Mouse (Mus musculus): ENCODE results near the gene Bud13.

Bud13 gene

DNA sequence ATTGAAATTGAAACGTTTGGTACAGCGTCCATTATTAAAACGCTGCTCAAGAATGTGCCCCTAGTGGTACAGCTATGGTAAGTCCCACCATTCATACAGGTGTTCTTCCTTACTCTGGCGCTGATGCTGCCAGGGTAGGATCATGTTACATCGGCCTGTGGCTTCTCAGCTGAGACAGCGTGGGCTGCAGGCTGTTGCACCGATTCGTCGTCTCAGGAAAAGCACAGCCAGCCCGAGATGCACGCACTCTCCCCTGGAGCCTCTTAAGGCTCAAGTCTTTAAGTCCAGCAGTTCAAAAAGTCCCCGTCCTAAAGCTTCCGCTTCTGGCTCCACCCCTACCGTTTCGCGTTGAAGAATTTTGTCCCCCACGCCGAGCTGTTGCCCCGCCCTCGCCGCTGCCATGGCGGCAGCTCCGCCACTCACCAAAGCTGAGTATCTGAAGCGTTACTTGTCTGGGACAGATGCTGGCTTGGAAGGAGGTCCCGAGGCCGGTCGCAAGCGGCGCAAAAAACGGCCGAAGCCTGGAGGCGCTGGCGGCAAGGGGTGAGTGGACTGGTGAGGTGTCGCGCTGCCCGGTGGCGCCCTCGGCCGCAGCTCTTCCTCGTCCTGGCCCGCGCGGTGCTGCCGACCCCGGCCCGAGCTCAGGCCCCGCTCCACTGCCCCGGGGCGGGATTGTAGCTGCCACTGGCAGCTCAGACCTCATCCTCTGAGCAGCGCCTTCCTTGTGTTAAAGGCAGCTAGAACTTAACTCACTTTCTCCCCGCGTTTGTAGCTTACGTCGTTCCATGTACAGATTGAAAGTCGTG lies at the start of gene Bud13:
Bud13 (plus strand) TSS at position 378 of the 806 bp plus-strand sequence.
- ChIA-PET POLR2A (interaction anchor here (0.5 to 4.0 kb wide), 46 partner anchors 9 to 933 kb away, joined by 3 to 36 read pairs (median 4); partner anchors contain the start of genes Zpr1 (in 4 of the 4), Pafah1b2 (in 2 of the 4), Sik3 (in 2 of the 4) and Apoc3 (in 1 of the 4)), CTCF (interaction anchor here (0.5 to 3.7 kb wide), 41 partner anchors 8 to 436 kb away, joined by 3 to 41 read pairs (median 4); partner anchors contain the start of genes Zpr1 (in 2 of the 4), Pafah1b2 (in 1 of the 4), Pcsk7 (in 1 of the 4) and Rnf214 (in 1 of the 4))

DNA sequence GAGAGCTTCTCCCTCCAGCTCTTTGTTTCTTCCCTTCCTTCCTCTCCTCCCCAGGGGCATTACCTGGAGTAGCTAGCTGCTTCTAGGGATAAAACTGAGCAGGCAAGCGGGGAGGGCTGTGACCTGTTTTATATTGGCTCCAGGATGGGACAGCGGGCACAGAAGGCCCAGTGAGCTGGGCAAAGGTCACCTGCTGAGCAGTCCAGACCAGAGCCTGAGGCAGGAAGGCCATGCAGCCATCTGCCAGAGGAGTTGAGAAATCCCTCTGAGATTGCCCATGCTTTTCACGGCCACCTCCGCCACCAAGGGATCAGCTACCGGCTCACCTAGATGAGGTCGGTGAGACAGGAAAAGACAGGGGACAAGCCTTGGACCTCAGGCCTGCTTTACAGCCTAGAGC lies 47.6 kb upstream of the Bud13 start:
- ChIA-PET POLR2A (interaction anchor here in 2 of 4 experiments (0.6 kb wide), 2 partner anchors 11 to 48 kb away, joined by 3 to 5 read pairs; partner anchors contain the start of gene Bud13 (in 1 of the 2)), CTCF (interaction anchor here in 2 of 4 experiments (0.7 to 1.2 kb wide), 2 partner anchors 50 to 885 kb away, joined by 7 to 9 read pairs; no protein-coding TSS in a partner anchor)

DNA sequence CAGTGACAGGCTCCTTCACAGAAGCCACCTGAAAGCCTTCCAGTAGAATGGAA lies 47.4 kb upstream of the Bud13 start, which contains the start of gene Apoc3:
Apoc3 (minus strand) TSS at position 41 of the 53 bp plus-strand sequence.
- ChIA-PET POLR2A (interaction anchor here in 1 of 4 experiments (0.6 kb wide), 1 partner anchor 48 kb away, joined by 3 read pairs; the partner anchor contains the start of gene Bud13), CTCF (interaction anchor here in 2 of 4 experiments (0.7 kb wide), 2 partner anchors 247 to 886 kb away, joined by 3 to 9 read pairs; no protein-coding TSS in a partner anchor)

DNA sequence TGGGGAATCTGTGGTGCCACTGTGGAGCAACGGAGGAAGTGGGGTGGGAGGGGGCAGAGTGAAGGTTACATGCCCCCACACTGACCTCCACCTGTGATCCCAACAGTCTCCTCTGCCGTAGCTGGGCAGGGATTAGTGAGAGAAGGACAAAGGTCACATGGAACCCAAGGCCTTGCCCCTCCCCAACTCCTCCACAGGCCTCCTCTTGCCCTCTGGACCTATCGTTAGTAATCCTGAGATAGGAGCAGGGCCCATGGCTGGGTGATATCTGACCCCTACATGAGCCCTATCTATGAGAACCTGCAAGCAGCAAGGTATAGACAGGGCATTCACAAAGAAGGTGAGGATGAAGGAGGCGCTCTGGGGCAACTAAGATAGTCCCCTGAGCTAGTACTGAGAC lies 47.2 kb upstream of the Bud13 start:
- ChIA-PET CTCF (interaction anchor here in 2 of 4 experiments (0.7 kb wide), 2 partner anchors 248 to 886 kb away, joined by 3 to 9 read pairs; no protein-coding TSS in a partner anchor), POLR2A (interaction anchor here in 1 of 4 experiments (0.6 kb wide), 1 partner anchor 48 kb away, joined by 3 read pairs; the partner anchor contains the start of gene Bud13)

DNA sequence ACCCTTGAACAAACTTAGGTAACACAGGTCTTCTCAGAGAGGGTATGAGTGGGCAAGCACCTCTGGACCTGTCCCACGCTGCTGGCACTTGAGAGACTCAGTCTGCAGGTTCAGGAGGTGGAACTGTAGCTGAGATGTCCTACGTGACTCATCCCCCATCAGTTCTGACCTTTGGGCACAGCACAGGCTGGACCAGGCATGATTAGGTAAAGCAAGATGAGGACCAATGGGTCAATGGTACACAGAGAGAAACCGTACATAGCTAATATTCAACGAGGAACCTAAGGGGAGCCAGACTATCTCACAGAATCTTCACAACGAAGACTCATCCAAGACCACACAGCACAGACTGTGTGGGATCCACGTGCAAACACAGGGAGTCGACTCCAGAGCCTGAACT lies 44.0 kb upstream of the Bud13 start:
- CTCF ChIA-PET, result interaction anchor here in 2 of 4 experiments (1.0 to 1.5 kb wide), 4 partner anchors 9 to 53 kb away, joined by 3 read pairs; no protein-coding TSS in a partner anchor
- POLR2A ChIA-PET, result interaction anchor here in 3 of 4 experiments (0.6 to 2.0 kb wide), 3 partner anchors 9 to 222 kb away, joined by 3 to 5 read pairs (median 4); no protein-coding TSS in a partner anchor

DNA sequence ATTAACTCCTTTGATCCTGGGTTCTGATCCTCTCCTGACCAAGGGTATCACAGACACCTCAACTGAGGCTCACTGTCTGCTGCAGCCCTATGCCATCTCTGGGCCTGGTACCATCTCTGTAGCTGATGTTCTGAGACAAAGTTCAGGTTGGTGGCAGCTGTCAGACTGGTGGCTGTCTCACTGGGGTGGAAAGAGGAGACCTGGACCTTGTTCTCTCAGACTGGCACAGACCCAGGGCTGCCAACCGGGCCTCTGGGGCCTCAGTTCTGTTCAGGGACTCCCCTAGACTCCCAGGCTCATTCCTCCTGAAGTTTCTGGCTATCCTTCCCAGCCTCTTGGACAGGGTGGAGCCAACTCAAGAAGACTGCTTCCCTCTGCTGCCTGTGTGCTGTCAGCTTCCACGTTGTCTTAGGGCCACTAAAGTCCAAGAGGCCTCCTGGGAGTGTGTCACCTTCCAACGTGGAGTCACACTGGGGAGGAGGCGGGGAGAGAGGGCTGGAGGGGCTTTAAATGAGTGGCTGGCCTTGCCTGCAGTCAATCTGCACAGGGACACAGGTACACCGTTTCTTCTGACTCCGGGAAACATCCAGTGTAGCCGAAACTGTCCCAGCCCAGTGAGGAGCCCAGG lies 42.2 kb upstream of the Bud13 start, which contains the start of gene Apoa4:
Apoa4 (plus strand) TSS at position 171 of the 628 bp plus-strand sequence.
- CTCF ChIA-PET, result interaction anchor here in 2 of 4 experiments (0.7 to 1.4 kb wide), 2 partner anchors 10 to 12 kb away, joined by 3 to 5 read pairs; partner anchors contain the start of gene Apoa1 (in 1 of the 2)
- POLR2A ChIA-PET, result interaction anchor here in 1 of 4 experiments (1.7 kb wide), 1 partner anchor 10 kb away, joined by 6 read pairs; no protein-coding TSS in a partner anchor

DNA sequence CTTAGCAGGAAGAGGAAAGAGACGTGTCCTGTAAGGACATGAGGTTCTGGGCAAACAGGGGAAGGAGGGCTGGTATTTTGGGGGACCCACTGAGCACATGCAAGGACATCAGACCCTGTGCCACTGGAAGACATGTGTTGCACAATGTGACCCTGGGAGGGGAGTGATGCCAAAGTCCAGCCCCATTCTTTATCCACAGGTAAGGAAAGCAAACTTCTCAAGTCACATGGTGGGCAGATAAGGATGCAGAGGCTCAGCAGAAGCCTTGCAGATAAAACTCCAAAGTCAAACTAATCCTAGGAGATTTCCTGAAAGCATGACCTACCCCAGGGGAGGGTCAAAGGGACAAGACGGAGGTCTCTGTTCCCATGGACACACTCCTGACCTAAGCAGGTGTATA lies 41.0 kb upstream of the Bud13 start:
- POLR2A ChIA-PET, result interaction anchor here in 2 of 4 experiments (1.0 to 1.7 kb wide), 2 partner anchors 12 to 66 kb away, joined by 3 to 6 read pairs; no protein-coding TSS in a partner anchor
- CTCF ChIA-PET, result interaction anchor here in 2 of 4 experiments (1.6 to 3.5 kb wide), 2 partner anchors 12 to 57 kb away, joined by 4 to 11 read pairs; no protein-coding TSS in a partner anchor

DNA sequence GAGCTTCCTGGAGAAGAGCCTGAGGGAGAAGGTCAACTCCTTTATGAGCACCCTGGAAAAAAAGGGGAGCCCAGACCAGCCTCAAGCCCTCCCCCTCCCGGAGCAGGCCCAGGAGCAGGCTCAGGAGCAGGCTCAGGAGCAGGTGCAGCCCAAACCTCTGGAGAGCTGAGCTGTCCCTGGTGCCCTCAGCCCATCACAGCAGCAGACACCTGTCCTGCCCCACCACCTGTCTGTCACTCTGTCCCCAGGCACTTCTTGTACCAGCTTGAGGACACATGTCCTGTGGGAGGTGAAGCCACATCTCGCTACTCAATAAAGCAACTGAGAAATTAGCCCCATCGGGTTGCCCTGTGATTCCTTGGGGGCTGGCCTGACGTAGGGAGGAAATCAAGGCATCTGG lies 39.7 kb upstream of the Bud13 start:
- ChIA-PET POLR2A (interaction anchor here in 2 of 4 experiments (0.7 to 1.0 kb wide), 5 partner anchors 10 to 124 kb away, joined by 3 to 6 read pairs (median 5); no protein-coding TSS in a partner anchor), CTCF (interaction anchor here (0.6 to 3.5 kb wide), 5 partner anchors 13 to 249 kb away, joined by 3 to 11 read pairs (median 4); no protein-coding TSS in a partner anchor)

DNA sequence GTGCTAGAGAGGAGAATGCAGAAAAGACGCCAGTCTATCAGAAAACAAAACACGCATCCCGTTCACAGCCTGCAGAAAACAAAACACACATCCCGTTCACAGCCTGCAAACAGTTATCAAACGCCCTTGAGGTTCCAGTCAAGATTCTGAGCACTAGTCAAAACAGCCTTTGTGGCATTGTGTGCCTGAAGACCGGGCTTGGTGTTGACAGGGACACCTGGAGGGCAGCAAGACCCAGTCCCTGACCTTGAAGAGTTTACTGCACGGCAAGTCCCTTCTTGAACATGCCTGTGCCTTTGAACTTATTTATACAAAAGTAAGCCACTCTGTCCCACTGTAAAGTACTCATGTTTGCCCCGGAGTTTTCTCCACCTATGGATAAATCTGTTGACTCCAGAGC lies 39.2 kb upstream of the Bud13 start:
- CTCF ChIA-PET, result interaction anchor here in 2 of 4 experiments (1.1 to 3.5 kb wide), 3 partner anchors 14 to 59 kb away, joined by 4 to 11 read pairs (median 6); no protein-coding TSS in a partner anchor
- POLR2A ChIA-PET, result interaction anchor here in 1 of 4 experiments (0.7 kb wide), 1 partner anchor 125 kb away, joined by 6 read pairs; no protein-coding TSS in a partner anchor

DNA sequence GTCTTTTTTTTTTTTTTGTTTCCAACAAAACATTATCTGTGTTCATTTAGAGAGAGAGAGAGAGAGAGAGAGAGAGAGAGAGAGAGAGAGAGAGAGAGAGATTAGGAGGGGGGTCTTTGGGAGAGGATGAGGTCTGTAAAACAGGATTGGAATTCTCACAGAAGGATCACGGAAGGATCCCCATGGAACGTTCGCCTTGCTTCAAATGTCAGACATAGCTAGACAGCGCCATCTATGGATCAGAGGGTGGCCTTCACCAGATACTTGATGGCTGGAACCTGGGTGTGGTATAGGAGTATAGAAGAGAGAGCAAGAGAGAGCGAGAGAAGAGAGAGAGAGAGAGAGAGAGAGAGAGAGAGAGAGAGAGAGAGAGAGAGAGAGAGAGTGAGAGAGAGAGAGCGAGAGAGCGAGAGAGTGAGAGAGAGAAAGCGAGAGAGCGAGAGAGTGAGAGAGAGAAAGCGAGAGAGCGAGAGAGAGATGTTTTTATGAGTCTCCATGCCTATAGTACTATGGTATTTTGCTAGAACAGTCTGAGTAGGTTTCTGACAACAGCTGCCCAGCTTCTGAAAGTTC lies 36.0 kb upstream of the Bud13 start:
- ChIA-PET CTCF (interaction anchor here (0.6 to 2.6 kb wide), 45 partner anchors 9 to 722 kb away, joined by 3 to 31 read pairs (median 4); partner anchors contain the start of genes Pafah1b2 (in 2 of the 4), Sik3 (in 2 of the 4) and Apoa1 (in 1 of the 4)), POLR2A (interaction anchor here in 3 of 4 experiments (0.6 to 3.8 kb wide), 11 partner anchors 12 to 444 kb away, joined by 3 to 17 read pairs (median 4); partner anchors contain the start of gene Apoa1 (in 1 of the 3))

DNA sequence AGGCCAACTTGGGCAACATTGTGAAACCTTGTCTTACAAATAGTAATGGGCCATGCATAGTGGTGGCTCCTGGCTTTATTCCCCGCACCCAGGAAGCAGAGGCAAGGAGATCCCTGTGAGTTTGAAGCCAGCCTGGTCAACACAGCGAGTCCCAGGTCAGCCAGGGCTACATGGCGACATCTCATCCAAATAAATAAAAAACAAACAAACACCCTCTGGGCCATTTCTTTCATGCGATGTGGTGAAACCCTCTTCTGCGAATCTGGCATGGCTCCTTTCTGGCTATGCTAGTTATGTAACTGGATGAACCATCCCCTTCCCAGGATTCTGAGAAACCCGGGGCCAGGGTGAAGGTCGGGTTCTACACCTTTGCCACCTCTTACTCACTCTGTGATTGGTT lies 26.6 kb upstream of the Bud13 start:
- POLR2A ChIA-PET, result interaction anchor here in 1 of 4 experiments (1.8 kb wide), 1 partner anchor 13 kb away, joined by 4 read pairs; no protein-coding TSS in a partner anchor
- CTCF ChIA-PET, result interaction anchor here in 2 of 4 experiments (0.7 to 1.8 kb wide), 2 partner anchors 9 to 63 kb away, joined by 4 read pairs; no protein-coding TSS in a partner anchor

DNA sequence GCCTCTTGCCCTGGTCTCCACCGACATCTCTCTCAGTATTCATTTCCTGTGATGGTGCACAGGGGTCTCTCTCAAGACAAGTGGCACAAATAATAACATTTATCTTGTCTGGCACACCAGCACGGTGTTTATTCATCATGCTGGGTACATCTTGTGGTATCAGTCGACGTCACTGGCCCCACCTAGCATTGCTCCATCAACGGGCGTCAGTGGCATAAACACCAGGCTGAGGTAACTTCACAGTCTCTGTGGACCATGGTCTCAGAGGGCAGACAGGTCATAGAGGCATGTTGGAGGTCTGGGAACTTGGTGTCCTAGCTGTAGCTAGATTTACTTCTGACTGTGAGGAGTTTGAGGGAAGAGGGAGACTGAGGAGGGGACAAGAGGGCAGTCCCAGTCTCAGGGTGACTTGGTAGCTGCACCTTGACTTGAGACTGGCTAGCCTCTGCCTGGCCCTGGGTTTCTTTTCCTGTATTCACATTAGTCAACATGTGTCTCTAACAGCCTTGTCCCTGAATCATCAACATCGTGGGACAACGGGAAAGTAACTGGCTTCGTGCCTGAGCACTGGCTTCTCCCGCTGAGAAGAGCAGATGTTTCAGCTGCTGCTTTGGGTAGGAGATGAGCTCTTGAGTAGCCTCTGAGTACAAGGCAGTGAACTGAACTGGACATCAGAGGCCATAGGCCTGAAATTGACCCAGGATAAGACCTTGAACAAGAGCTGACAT lies 26.0 kb upstream of the Bud13 start:
- POLR2A ChIA-PET, result interaction anchor here in 3 of 4 experiments (0.6 to 1.3 kb wide), 7 partner anchors 11 to 372 kb away, joined by 3 to 6 read pairs (median 3); no protein-coding TSS in a partner anchor
- CTCF ChIA-PET, result interaction anchor here in 1 of 4 experiments (0.9 to 1.1 kb wide), 4 partner anchors 10 to 178 kb away, joined by 3 read pairs; partner anchors contain the start of gene Bud13

DNA sequence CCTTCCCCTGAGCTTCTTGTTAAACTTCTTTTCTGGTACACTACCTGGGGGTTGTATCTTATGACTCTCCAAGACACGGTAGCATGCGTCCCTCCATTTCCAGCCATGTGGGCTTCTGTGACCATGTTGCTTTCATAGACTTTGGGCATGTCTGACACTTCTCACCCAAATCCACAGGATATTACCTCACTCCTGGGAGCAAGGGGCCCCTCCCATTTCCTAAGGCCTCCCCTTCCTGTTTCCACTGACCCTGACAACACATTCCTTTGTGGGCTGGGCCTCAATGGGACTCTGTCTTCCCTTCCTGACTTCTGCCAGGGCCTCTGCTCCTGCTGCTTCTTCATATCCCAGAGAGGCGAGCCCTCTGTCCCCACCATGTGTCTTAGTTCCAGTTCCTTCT lies 25.3 kb upstream of the Bud13 start:
- POLR2A ChIA-PET, result interaction anchor here in 2 of 4 experiments (0.6 to 1.3 kb wide), 6 partner anchors 10 to 372 kb away, joined by 3 to 5 read pairs (median 3); no protein-coding TSS in a partner anchor

DNA sequence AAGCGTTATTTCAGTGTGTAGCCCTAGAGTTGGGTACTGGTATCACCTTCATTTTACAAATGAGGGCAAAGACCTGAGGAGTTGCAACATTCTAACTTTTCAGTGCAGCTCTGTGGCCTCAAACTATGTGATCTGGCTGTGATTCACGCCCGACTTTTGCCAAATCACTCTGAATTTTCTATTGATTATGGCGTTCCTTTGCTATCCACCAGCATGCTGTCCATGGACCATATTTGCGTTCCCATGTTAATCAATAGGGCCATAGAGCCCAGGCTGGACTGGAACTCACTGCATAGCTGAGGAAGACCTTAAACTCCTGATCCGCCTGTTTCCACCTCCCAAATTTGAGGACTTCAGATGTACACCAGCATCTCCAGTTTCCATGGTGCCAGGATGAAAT lies 23.7 kb upstream of the Bud13 start:
- POLR2A ChIA-PET, result interaction anchor here in 2 of 4 experiments (0.7 to 2.0 kb wide), 5 partner anchors 10 to 207 kb away, joined by 3 to 6 read pairs (median 4); partner anchors contain the start of gene Bud13 (in 1 of the 2)

More for the DNA sequence above, 25.3 kb upstream of the Bud13 start:
- CTCF ChIA-PET, result interaction anchor here in 1 of 4 experiments (0.9 to 1.1 kb wide), 4 partner anchors 11 to 179 kb away, joined by 3 read pairs; partner anchors contain the start of gene Bud13

DNA sequence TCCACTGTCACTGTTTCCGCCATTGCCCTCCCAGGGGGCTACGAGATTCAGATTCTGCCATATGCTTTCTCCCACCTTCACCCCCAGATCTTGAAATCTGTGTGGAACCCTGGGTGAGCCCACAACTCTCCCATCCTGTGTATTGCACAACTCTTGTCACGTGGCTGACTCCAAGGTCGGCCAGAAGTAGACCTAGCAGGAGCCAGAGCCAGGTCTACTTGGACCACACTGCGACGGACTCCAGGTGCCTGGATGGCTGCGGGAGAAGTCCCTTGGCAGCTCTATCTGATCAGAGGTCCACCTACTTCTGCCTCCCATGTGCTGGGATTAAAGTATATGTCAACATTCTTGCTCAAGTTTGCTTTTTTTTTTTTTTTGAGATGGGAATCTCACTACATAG lies 21.7 kb upstream of the Bud13 start:
- ChIA-PET CTCF (interaction anchor here in 2 of 4 experiments (0.6 to 0.9 kb wide), 2 partner anchors 12 to 32 kb away, joined by 3 to 4 read pairs; partner anchors contain the start of gene Zpr1 (in 1 of the 2)), POLR2A (interaction anchor here in 1 of 4 experiments (1.1 kb wide), 1 partner anchor 22 kb away, joined by 3 read pairs; the partner anchor contains the start of gene Bud13)

More for the DNA sequence above, 23.7 kb upstream of the Bud13 start:
- CTCF ChIA-PET, result no interaction called here

DNA sequence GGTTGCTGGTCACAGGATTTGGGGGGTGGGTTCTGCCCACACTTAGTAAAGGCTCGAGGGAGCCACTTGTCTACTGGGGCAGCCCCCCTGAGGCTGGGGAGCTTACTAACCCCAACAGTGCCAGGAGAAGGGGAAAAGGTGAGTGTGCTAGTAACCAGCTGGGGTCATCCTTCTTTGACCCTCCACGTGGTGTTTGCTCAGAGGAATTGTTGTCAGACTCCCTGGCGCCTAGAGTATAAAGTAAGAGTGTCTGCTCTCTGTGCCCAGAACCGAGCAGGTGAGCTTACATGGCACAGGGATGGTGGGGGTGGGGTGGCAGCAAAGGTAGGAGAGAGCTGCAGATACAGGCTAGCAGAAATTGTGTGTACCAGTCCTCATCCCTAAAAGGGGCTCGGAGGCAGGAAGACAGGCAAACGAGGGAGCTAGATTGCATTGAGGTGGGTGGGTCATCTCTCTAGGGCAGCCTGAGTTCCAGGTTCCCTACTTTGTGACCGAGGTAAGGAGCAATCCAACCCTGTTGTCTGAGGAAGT lies 14.4 kb upstream of the Bud13 start, which contains the start of gene Apoa5:
Apoa5 (plus strand) TSS at position 291 of the 531 bp plus-strand sequence.
- CTCF ChIA-PET, result interaction anchor here in 1 of 4 experiments (2.1 kb wide), 1 partner anchor 83 kb away, joined by 8 read pairs; no protein-coding TSS in a partner anchor

More for the DNA sequence above, 14.4 kb upstream of the Bud13 start, which contains the start of gene Apoa5:
- POLR2A ChIA-PET, result interaction anchor here in 2 of 4 experiments (0.9 to 2.2 kb wide), 6 partner anchors 9 to 41 kb away, joined by 3 to 6 read pairs (median 3); no protein-coding TSS in a partner anchor
